Mouse (Mus musculus): ENCODE measurements around the gene Map4k4. TPM values are rescaled to one million over a fixed set of nuclear protein-coding genes. Genes with fewer than 3 reads are reported as not detected.
A peak's percentile ranks its signal among the peaks of the same experiment; 100 is the strongest.

Gene Map4k4
- polyA plus RNA-seq, 1 experiment from 2014 or later: 58.8 TPM

- peaks cover 18% of the 10 kb centered on the region for H3K36me3 ChIP-seq
- peak overlapping the region; percentile 97 for H3K27ac ChIP-seq
- ATAC-seq (ENCODE audit: insufficient number of reproducible peaks, insufficient read depth, low FRiP score, low TSS enrichment): peak; percentile 9; the same call in 1 of the 2 replicates
- peak overlapping the region; percentile 94 for H3K4me3 ChIP-seq
- H3K27me3 ChIP-seq: no peaks in the 10 kb centered on the region
- H3K9me3 ChIP-seq: no peaks in the 10 kb centered on the region
- H3K9ac ChIP-seq: peak overlapping the region; percentile 100
- H3K4me1 ChIP-seq: peaks cover 42% of the 10 kb centered on the region
- under 1% methylated on average over 62 of the region's 75 CpGs for WGBS
- peak overlapping the region; percentile 59 for H3K4me2 ChIP-seq (replicated peaks)
These were observed 524 bp downstream of the Map4k4 start for GRCm38 (mm10) chr1:39901063-39901811.

- Histone ChIP-seq H3K9me3 (no peaks in the 10 kb centered on the region), H3K36me3 (peaks cover 20% of the 10 kb centered on the region), H3K27me3 (no peaks in the 10 kb centered on the region), H3K9ac (peak overlapping the region; percentile 100), H3K4me3 (peak overlapping the region; percentile 94), H3K4me1 (peaks cover 50% of the 10 kb centered on the region), H3K27ac (peak overlapping the region; percentile 97), H3K4me2 (replicated peaks) (peak overlapping the region; percentile 59)
- WGBS: under 1% methylated on average over 26 of the region's 26 CpGs
- no peak for ATAC-seq (ENCODE audit: insufficient number of reproducible peaks, insufficient read depth, low FRiP score, low TSS enrichment)
These were observed 1.4 kb downstream of the Map4k4 start for GRCm38 (mm10) chr1:39901851-39902703.

GRCm38 (mm10) chr1:39902704-39903151 is 2.0 kb downstream of the Map4k4 start:
- H3K4me3 ChIP-seq: peak overlapping the region; percentile 94
- H3K4me1 ChIP-seq: peaks cover 56% of the 10 kb centered on the region
- no peaks in the 10 kb centered on the region for H3K9me3 ChIP-seq
- no peaks in the 10 kb centered on the region for H3K27me3 ChIP-seq
- WGBS: 1% methylated on average over 3 of the region's 3 CpGs
- no peak for ATAC-seq (ENCODE audit: insufficient number of reproducible peaks, insufficient read depth, low FRiP score, low TSS enrichment)
- peak overlapping the region; percentile 100 for H3K9ac ChIP-seq
- H3K4me2 ChIP-seq (replicated peaks): peak overlapping the region; percentile 59
- peaks cover 25% of the 10 kb centered on the region for H3K36me3 ChIP-seq
- peak overlapping the region; percentile 97 for H3K27ac ChIP-seq

DNA sequence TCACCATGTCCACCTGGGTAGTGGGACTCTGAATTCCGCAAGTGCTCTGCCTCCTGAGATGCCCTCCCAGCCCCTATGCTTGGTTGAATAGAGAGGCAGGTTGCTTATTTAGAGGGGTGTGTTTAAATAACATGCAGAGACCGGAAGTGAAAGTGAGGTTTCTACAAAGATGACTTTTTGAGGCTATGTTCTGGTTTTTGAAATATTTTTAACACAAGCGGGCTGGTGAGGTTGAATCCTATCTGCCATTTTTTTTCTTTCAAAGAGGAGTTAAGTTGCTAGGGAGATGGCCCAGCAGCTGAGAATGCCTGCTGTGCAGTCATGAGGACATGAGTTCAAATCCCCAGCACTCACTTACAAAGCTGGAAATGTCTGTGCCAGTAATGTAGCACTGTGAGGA is 4.0 kb downstream of the Map4k4 start:
- H3K27ac ChIP-seq: no peak overlapping the region
- no peak overlapping the region for H3K4me3 ChIP-seq
- H3K4me2 ChIP-seq (replicated peaks): peak overlapping the region; percentile 23; the same call in 1 of the 2 replicates
- ATAC-seq (ENCODE audit: insufficient number of reproducible peaks, insufficient read depth, low FRiP score, low TSS enrichment): no peak
- 93% methylated on average over 3 of the region's 3 CpGs for WGBS
- peaks cover 25% of the 10 kb centered on the region for H3K36me3 ChIP-seq
- peaks cover 61% of the 10 kb centered on the region for H3K4me1 ChIP-seq
- no peaks in the 10 kb centered on the region for H3K27me3 ChIP-seq
- no peaks in the 10 kb centered on the region for H3K9me3 ChIP-seq
- H3K9ac ChIP-seq: peak overlapping the region; percentile 15; the same call in 1 of the 2 replicates

DNA sequence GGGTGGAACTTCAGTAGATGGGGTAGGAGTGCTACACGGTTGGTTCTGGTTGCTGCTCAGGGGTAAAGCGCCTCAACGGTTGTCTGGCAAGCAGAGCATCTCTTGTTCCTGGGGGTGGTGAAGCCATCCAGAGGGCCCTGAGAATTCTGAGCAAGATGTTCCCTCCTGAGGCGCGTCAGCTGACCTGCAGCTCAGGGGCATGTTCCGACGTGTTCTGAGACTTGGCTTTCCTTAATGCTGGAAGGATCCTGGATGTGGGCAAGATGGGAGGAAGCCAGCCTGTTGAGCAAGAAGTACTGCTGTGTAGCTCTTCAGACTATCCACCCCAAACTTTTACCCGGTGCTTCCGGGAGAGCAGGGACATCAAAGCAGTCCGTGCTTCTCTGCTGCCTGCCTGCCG is 6.2 kb downstream of the Map4k4 start:
- no peak overlapping the region for H3K27ac ChIP-seq
- H3K4me3 ChIP-seq: no peak overlapping the region
- H3K9ac ChIP-seq: no peak overlapping the region
- ATAC-seq (ENCODE audit: insufficient number of reproducible peaks, insufficient read depth, low FRiP score, low TSS enrichment): no peak
- peaks cover 40% of the 10 kb centered on the region for H3K36me3 ChIP-seq
- no peaks in the 10 kb centered on the region for H3K9me3 ChIP-seq
- H3K27me3 ChIP-seq: no peaks in the 10 kb centered on the region
- no peak overlapping the region for H3K4me2 ChIP-seq (replicated peaks)
- 59% methylated on average over 11 of the region's 11 CpGs for WGBS
- peaks cover 66% of the 10 kb centered on the region for H3K4me1 ChIP-seq

- H3K27ac ChIP-seq: no peak overlapping the region
- no peak overlapping the region for H3K9ac ChIP-seq
- no peaks in the 10 kb centered on the region for H3K27me3 ChIP-seq
- peaks cover 56% of the 10 kb centered on the region for H3K4me1 ChIP-seq
- H3K36me3 ChIP-seq: peaks cover 47% of the 10 kb centered on the region
- no peaks in the 10 kb centered on the region for H3K9me3 ChIP-seq
- no peak for ATAC-seq (ENCODE audit: insufficient number of reproducible peaks, insufficient read depth, low FRiP score, low TSS enrichment)
- 94% methylated on average over 2 of the region's 2 CpGs for WGBS
- H3K4me3 ChIP-seq: no peak overlapping the region
- no peak overlapping the region for H3K4me2 ChIP-seq (replicated peaks)
These were observed 8.3 kb downstream of the Map4k4 start for GRCm38 (mm10) chr1:39908976-39909375.

DNA sequence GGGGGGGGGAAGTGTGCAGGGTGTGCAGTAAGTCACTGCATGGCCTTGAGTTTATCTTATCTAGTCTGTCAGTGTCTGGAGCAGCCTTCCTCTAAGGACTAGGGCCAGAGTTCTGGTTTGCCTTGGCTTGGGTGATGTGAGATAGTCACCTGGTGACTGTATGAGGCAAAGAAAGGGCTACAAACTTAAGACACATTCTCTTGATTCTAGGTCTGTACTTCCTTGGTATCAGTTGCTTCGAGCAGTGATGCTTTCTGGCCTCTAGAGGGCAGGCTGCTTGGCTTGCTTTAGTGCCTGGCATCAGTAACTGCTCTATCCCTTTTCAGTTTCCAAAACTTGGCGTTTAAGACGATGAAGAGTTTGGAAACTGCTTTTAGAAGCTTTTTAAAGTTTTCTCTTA is 10.7 kb downstream of the Map4k4 start:
- Histone ChIP-seq H3K9ac (no peak overlapping the region), H3K36me3 (peaks cover 48% of the 10 kb centered on the region), H3K4me3 (no peak overlapping the region), H3K27ac (no peak overlapping the region), H3K4me1 (peaks cover 33% of the 10 kb centered on the region), H3K4me2 (replicated peaks) (no peak overlapping the region), H3K27me3 (no peaks in the 10 kb centered on the region), H3K9me3 (0 out of 2 replicates have a peak, but pooled peaks cover 7% of the 10 kb centered on the region)
- no peak for ATAC-seq (ENCODE audit: insufficient number of reproducible peaks, insufficient read depth, low FRiP score, low TSS enrichment)
- WGBS: 70% methylated on average over 3 of the region's 3 CpGs

- WGBS: 86% methylated on average over 4 of the region's 4 CpGs
These were observed 12.5 kb downstream of the Map4k4 start for GRCm38 (mm10) chr1:39913256-39913655.

DNA sequence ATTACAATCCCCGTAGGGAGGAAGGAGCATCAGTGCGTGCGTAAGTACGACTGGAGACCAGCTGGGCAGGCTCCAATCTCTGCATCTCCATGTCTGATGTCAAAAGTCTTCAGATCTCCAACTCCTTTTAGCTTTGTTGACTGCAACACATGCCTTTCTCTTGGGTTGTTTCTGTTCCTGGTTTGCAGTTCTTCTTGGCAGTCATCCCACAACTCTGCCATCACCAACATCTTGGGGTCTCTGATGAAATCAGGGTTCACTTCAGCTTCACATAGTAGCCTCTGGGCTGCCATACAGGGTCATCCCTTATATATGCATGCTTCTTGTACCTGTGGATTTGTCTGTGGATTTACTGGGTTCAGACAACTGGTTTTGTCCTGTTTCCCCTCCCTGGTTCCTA is 15.4 kb downstream of the Map4k4 start:
- Histone ChIP-seq H3K4me2 (replicated peaks) (no peak overlapping the region), H3K9ac (no peak overlapping the region), H3K4me1 (peaks cover 14% of the 10 kb centered on the region; the same call in 1 of the 2 replicates), H3K27me3 (no peaks in the 10 kb centered on the region), H3K27ac (no peak overlapping the region), H3K9me3 (0 out of 2 replicates have a peak, but pooled peaks cover 7% of the 10 kb centered on the region), H3K36me3 (peaks cover 30% of the 10 kb centered on the region), H3K4me3 (no peak overlapping the region)
- WGBS: 90% methylated on average over 4 of the region's 4 CpGs
- ATAC-seq (ENCODE audit: insufficient number of reproducible peaks, insufficient read depth, low FRiP score, low TSS enrichment): no peak

More at GRCm38 (mm10) chr1:39913256-39913655, 12.5 kb downstream of the Map4k4 start:
- Histone ChIP-seq H3K27me3 (no peaks in the 10 kb centered on the region), H3K9ac (no peak overlapping the region), H3K4me2 (replicated peaks) (no peak overlapping the region), H3K27ac (no peak overlapping the region), H3K4me1 (peaks cover 27% of the 10 kb centered on the region; the same call in 1 of the 2 replicates), H3K4me3 (no peak overlapping the region), H3K36me3 (peaks cover 40% of the 10 kb centered on the region), H3K9me3 (0 out of 2 replicates have a peak, but pooled peaks cover 7% of the 10 kb centered on the region)
- ATAC-seq (ENCODE audit: insufficient number of reproducible peaks, insufficient read depth, low FRiP score, low TSS enrichment): no peak

- H3K27me3 ChIP-seq: no peaks in the 10 kb centered on the region
- 0 out of 2 replicates have a peak, but pooled peaks cover 7% of the 10 kb centered on the region for H3K9me3 ChIP-seq
- 71% methylated on average over 13 of the region's 13 CpGs for WGBS
- H3K9ac ChIP-seq: no peak overlapping the region
- peaks cover 30% of the 10 kb centered on the region for H3K4me1 ChIP-seq
- no peak overlapping the region for H3K27ac ChIP-seq
- no peak for ATAC-seq (ENCODE audit: insufficient number of reproducible peaks, insufficient read depth, low FRiP score, low TSS enrichment)
- H3K36me3 ChIP-seq: peaks cover 17% of the 10 kb centered on the region
- H3K4me3 ChIP-seq: no peak overlapping the region
- H3K4me2 ChIP-seq (replicated peaks): no peak overlapping the region
These were observed 17.3 kb downstream of the Map4k4 start for GRCm38 (mm10) chr1:39917855-39918516.

DNA sequence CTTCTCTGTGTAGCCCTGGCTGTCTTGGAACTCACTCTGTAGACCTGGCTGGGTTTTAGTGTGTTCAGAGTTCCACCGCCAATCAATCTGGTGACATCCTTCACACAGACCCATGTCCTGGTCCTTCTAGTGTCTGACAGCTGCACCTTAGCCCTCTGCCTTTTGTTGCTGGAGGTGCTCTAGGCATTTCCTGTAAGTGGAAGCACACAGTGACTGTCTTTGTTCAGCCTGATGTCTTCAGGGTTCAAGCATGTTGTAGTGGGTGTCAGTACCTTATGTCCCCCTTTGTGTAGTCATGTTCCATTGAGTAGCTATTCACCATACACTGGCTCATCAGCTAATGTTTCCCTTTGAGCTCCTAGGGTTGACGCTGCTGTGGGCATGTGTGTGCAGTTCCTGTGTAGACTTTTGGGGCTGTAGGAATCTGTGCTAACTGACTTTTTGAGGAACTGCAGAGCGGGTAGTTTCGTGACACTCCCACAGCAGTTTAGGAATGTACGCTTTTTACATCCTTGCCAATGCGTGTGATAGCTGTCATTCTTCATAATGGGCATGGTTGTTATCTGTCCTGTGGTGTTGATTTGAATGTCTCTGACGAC is 17.9 kb downstream of the Map4k4 start:
- H3K36me3 ChIP-seq: peaks cover 14% of the 10 kb centered on the region
- H3K27ac ChIP-seq: no peak overlapping the region
- ATAC-seq (ENCODE audit: insufficient number of reproducible peaks, insufficient read depth, low FRiP score, low TSS enrichment): no peak
- H3K4me3 ChIP-seq: no peak overlapping the region
- WGBS: 67% methylated on average over 7 of the region's 7 CpGs
- H3K4me2 ChIP-seq (replicated peaks): no peak overlapping the region
- no peaks in the 10 kb centered on the region for H3K27me3 ChIP-seq
- peaks cover 36% of the 10 kb centered on the region for H3K4me1 ChIP-seq
- 0 out of 2 replicates have a peak, but pooled peaks cover 7% of the 10 kb centered on the region for H3K9me3 ChIP-seq
- H3K9ac ChIP-seq: no peak overlapping the region

Data from embryonic facial prominence, embryonic 12.5 days (tissue).